Mouse (Mus musculus) ES-E14 (cell line): Measurements from ENCODE around the gene Zfp653.

Experiments used
- MAFK ChIP-seq: IDR thresholded peaks from 2 replicates; pipeline ENCODE4 v1.6.1; 2014; ENCODE audit warnings: mild to moderate bottlenecking, low read depth, low read length, inconsistent platforms; ENCODE audit not compliant: insufficient read depth
- ZC3H11A ChIP-seq: IDR thresholded peaks from 2 replicates; pipeline ENCODE4 v1.6.1; 2012; ENCODE audit warnings: low read depth, mild to moderate bottlenecking, inconsistent platforms, low read length, borderline replicate concordance
- ZNF384 ChIP-seq: IDR thresholded peaks from 2 replicates; pipeline ENCODE4 v1.6.1; 2012; ENCODE audit warnings: low read depth, low read length, inconsistent platforms

DNA sequence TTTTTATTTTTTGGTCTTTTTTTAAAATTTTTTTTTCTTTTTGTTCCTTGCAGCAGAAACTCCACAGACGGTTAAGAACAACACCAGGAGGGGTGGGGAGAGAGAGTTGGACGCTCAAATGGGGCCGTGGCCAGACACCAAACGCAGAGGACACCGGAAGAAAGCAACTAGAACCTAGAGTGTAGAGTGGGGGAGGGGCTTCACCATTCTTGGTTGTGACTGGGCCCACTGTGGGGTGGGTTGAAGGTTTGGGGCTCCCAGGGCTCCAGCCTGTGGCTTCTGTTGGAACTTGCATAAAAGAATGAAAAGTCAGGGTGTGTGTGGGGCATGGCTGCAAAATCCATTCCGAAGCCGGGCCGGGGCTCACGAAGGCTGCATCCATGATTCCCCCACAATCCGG is 54.9 kb downstream of the Zfp653 start:
- no peak for TF ChIP-seq MAFK
- no peak for TF ChIP-seq ZC3H11A
- no peak for TF ChIP-seq ZNF384
